Mouse (Mus musculus) kidney, adult 2 months (tissue): ENCODE measurements around the gene Tmcc3. TPM values are rescaled to one million over a fixed set of nuclear protein-coding genes. Genes with fewer than 3 reads are reported as not detected.
A peak's percentile ranks its signal among the peaks of the same experiment; 100 is the strongest.
"Not testable (repeated sequence)": the region's sequence is repeated elsewhere in the genome, so short reads cannot be mapped to it uniquely, and the experiment has no call there.

Source experiments
- DNase-seq: peaks from one replicate; pipeline ENCODE4 v3.0.0; 2021
- H3K27ac ChIP-seq: fragments of 200-500 bp; 2 replicates; pipeline ENCODE4 v1.5.1; 2012; ENCODE audit warnings: low read depth, low read length, control low read depth, inconsistent platforms; ENCODE audit not compliant: insufficient read depth
- H3K27me3 ChIP-seq: fragments of 200-500 bp; replicated peaks from 2 replicates; pipeline ENCODE4 v1.6.1; 2012; ENCODE audit warnings: mild to moderate bottlenecking, moderate library complexity, low read length, inconsistent platforms; ENCODE audit not compliant: control insufficient read depth, insufficient read depth
- H3K36me3 ChIP-seq: fragments of 200-500 bp; 2 replicates; pipeline ENCODE4 v1.6.1; 2012; ENCODE audit warnings: mild to moderate bottlenecking, moderate library complexity, low read length, inconsistent platforms; ENCODE audit not compliant: control insufficient read depth, insufficient read depth
- H3K4me1 ChIP-seq: fragments of 200-500 bp; 2 replicates; pipeline ENCODE4 v1.6.1; 2011; ENCODE audit warnings: low read length; ENCODE audit not compliant: control insufficient read depth, insufficient read depth
- H3K4me3 ChIP-seq: fragments of 200-500 bp; 2 replicates; pipeline ENCODE4 v1.5.1; 2011; ENCODE audit warnings: mild to moderate bottlenecking, low read depth, low read length, control low read depth; ENCODE audit not compliant: insufficient read depth
- CTCF ChIP-seq: fragments of 200-500 bp; conservative IDR thresholded peaks from 2 replicates; pipeline ENCODE4 v1.5.1; 2011; ENCODE audit warnings: low read depth, mild to moderate bottlenecking, control low read depth, low read length, moderate library complexity, mixed read lengths; ENCODE audit not compliant: insufficient read depth, insufficient read length
- POLR2A ChIP-seq: fragments of 200-500 bp; IDR thresholded peaks from one replicate; pipeline ENCODE4 v1.6.1; 2011; ENCODE audit warnings: low read depth, low read length, control low read depth
- WGBS: fragments of 180-500 bp; shearing (Covaris S2); methylation state at CpG from one replicate; pipeline ENCODE4 v1.1.7; 2018; 5-methylcytosine and 5-hydroxymethylcytosine counted together
- polyA plus RNA-seq: library from polyadenylated mRNA; depleted of rRNA; stranded (reverse); fragments of >200 nt; gene quantifications from 2 replicates; pipeline ENCODE4 v1.2.3, GENCODE M21; 2012

Tmcc3 gene
- polyA plus RNA-seq, 1 experiment, result 11.2 TPM

GRCm38 (mm10) chr10:94584851-94585359 is 273.2 kb downstream of the Tmcc3 start:
- Histone ChIP-seq H3K4me3 (no peak overlapping the region), H3K27ac (no peak overlapping the region), H3K4me1 (no peaks in the 10 kb centered on the region), H3K36me3 (no peaks in the 10 kb centered on the region; the same call in 1 of the 2 replicates), H3K27me3 (no peaks in the 10 kb centered on the region)
- TF ChIP-seq CTCF, result no peak
- no peak for TF ChIP-seq POLR2A
- DNase-seq, result peak; percentile 47
- WGBS, result 48% methylated on average over 17 of the region's 17 CpGs

- Histone ChIP-seq H3K27ac (no peak overlapping the region), H3K4me1 (no peaks in the 10 kb centered on the region), H3K4me3 (no peak overlapping the region), H3K27me3 (no peaks in the 10 kb centered on the region), H3K36me3 (no peaks in the 10 kb centered on the region; the same call in 1 of the 2 replicates)
- TF ChIP-seq CTCF, result no peak
- TF ChIP-seq POLR2A, result no peak
- WGBS, result 73% methylated on average over 8 of the region's 8 CpGs
- no peak for DNase-seq
Observed at GRCm38 (mm10) chr10:94585819-94586218, 274.1 kb downstream of the Tmcc3 start.

DNA sequence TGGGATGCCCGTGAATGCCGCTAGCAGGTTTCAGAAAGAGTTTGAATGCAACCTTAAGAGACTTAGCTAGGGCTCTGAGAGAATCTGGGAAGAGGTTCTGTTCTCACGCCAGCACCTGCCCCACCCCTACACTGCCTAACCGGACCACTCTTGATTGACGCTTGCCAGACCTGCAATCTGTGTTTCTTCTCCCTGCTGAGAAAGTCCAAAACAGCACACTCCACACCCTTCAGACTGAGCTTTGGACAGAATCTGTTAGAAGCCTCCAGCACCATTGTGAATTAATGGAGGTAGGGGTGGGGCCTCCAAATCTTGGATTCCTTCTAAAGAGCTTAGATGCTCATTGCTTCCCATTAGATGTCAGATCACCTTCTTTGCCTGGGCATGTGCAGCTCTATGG is 277.2 kb downstream of the Tmcc3 start:
- 89% methylated on average over 5 of the region's 5 CpGs for WGBS
- H3K36me3 ChIP-seq, result no peaks in the 10 kb centered on the region
- H3K27ac ChIP-seq, result no peak overlapping the region
- H3K4me3 ChIP-seq, result no peak overlapping the region
- TF ChIP-seq POLR2A (no peak), CTCF (no peak)
- no peaks in the 10 kb centered on the region for H3K27me3 ChIP-seq
- no peaks in the 10 kb centered on the region for H3K4me1 ChIP-seq
- no peak for DNase-seq

DNA sequence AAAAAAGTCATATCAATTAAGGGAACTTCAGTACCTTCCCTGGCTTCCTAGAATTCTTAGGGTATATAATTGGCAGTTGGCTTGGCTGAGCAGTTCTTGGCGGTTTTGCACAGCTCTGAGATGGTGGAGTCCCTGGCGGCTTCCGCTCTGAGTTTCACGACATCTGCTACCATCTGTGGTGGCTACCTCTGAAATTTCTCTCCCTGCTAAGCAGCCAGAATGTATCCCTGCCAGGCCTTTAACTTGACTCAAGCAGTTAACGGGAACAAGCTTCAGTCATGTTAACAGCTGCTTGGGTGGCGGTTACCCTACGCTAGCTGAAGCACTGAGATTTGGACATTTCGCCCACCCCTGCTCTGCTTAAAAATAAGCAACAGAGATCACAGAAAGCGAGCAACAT is 284.0 kb downstream of the Tmcc3 start:
- DNase-seq, result no peak
- no peak for TF ChIP-seq POLR2A
- no peak for TF ChIP-seq CTCF
- no peak overlapping the region for H3K27ac ChIP-seq
- no peaks in the 10 kb centered on the region for H3K4me1 ChIP-seq
- no peaks in the 10 kb centered on the region for H3K36me3 ChIP-seq
- no peak overlapping the region for H3K4me3 ChIP-seq
- 92% methylated on average over 9 of the region's 9 CpGs for WGBS
- H3K27me3 ChIP-seq, result no peaks in the 10 kb centered on the region

DNA sequence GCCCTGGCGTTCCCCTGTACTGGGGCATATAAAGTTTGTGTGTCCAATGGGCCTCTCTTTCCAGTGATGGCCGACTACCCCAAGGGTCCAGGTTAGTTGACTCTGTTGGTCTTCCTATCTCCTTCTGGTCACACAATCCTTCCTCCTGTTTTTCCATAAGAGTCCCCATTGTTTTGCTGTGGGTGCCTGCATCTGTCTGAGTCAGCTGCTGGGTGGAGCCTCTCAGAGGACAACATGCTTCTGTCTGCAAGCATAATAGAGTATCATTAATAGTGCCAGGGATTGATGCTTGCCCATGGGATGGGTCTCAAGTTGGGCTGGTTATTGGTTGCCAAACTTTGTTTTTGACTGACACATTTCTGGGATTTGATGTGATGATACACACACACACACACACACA is 288.1 kb downstream of the Tmcc3 start:
- not testable (repeated sequence) for H3K27me3 ChIP-seq, H3K4me3 ChIP-seq, H3K36me3 ChIP-seq, DNase-seq, H3K27ac ChIP-seq, H3K4me1 ChIP-seq
- WGBS, result 74% methylated on average over 1 of the region's 2 CpGs

GRCm38 (mm10) chr10:94601034-94601433 is 289.3 kb downstream of the Tmcc3 start:
- no peak for DNase-seq
- 86% methylated on average over 6 of the region's 6 CpGs for WGBS

GRCm38 (mm10) chr10:94605491-94605890 is 293.7 kb downstream of the Tmcc3 start:
- no peaks in the 10 kb centered on the region for H3K36me3 ChIP-seq
- no peaks in the 10 kb centered on the region for H3K27me3 ChIP-seq
- 84% methylated on average over 4 of the region's 4 CpGs for WGBS
- H3K4me3 ChIP-seq, result no peak overlapping the region
- H3K4me1 ChIP-seq, result no peaks in the 10 kb centered on the region
- no peak for TF ChIP-seq CTCF
- TF ChIP-seq POLR2A, result no peak
- DNase-seq, result no peak
- no peak overlapping the region for H3K27ac ChIP-seq

More at GRCm38 (mm10) chr10:94601034-94601433, 289.3 kb downstream of the Tmcc3 start:
- TF ChIP-seq POLR2A, result no peak
- TF ChIP-seq CTCF, result no peak
- no peak overlapping the region for H3K4me3 ChIP-seq
- H3K36me3 ChIP-seq, result no peaks in the 10 kb centered on the region
- H3K4me1 ChIP-seq, result no peaks in the 10 kb centered on the region
- H3K27me3 ChIP-seq, result no peaks in the 10 kb centered on the region
- H3K27ac ChIP-seq, result no peak overlapping the region

GRCm38 (mm10) chr10:94609309-94609777 is 297.6 kb downstream of the Tmcc3 start:
- DNase-seq, result peak; percentile 91
- no peak for TF ChIP-seq POLR2A
- TF ChIP-seq CTCF, result peak; percentile 95
- Histone ChIP-seq H3K27ac (no peak overlapping the region), H3K4me3 (no peak overlapping the region), H3K36me3 (no peaks in the 10 kb centered on the region), H3K27me3 (no peaks in the 10 kb centered on the region), H3K4me1 (no peaks in the 10 kb centered on the region)
- WGBS, result 59% methylated on average over 5 of the region's 5 CpGs
